In the genomic region with DNA sequence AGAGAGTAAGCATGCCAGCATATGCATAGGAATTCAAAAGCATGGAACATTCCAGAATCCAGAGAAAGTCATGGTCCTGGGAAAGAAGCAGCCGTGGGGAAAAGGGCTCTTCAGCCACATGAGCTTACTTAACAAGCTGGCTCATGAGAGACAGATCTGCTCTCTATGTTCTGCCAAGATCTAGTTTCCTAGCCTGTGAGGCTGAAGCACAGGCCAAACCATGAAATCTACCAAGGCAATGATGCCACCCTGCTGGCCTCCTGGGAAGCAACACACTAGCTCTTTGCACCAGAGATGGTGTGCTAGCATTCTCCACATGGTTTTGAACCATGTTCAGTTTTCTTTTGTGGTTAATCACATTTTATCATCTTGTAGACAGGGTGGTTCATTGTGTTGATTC, we compare ENCODE assay signal across 22 mouse cellular contexts.
DNase-seq lines count a peak whose midpoint lies in the region; TF ChIP-seq lines count a peak whose summit lies in the region.
"Had no signal": no experiment of that assay in that cellular context is flagged by ENCODE, and none has a peak within 500 bp of the region (broad histone marks: within the 10 kb centered on the region; RNA-seq: fewer than 3 reads in every experiment).

No protein-coding gene starts in this region.

- TF ChIP-seq CTCF in heart, adult 2 months (IDR thresholded peaks at IDR 0.05) = peak; percentile 48

- H3K27ac ChIP-seq in heart, adult 2 months = peak overlapping the region; percentile 40
- H3K27ac ChIP-seq: forebrain, embryonic 10.5 days; forebrain, embryonic 13.5 days; hindbrain, embryonic 10.5 days; hindbrain, embryonic 13.5 days; intestine, embryonic 15.5 days had no signal

- no peak overlapping the region for H3K4me3 ChIP-seq in heart, adult 2 months
- H3K4me3 ChIP-seq: forebrain, embryonic 10.5 days; forebrain, embryonic 13.5 days; hindbrain, embryonic 10.5 days; hindbrain, embryonic 13.5 days; intestine, embryonic 15.5 days had no signal

- H3K9ac ChIP-seq in heart, adult 2 months (ENCODE audit: low read depth, low read length) = no peak overlapping the region
- H3K9ac ChIP-seq: forebrain, embryonic 13.5 days; hindbrain, embryonic 13.5 days; intestine, embryonic 15.5 days had no signal

- TF ChIP-seq POLR2A in heart, adult 2 months (IDR thresholded peaks at IDR 0.05; ENCODE audit: insufficient read depth, low read depth, low read length) = no peak

- H3K79me2 ChIP-seq in heart, adult 2 months (replicated peaks; ENCODE audit: control insufficient read depth, insufficient read depth, low read length) = no peaks in the 10 kb centered on the region

- 41% methylated on average over 1 of the region's 1 CpGs for WGBS in heart, adult 2 months

- peak; percentile 62; the same call in 1 of the 2 replicates for TF ChIP-seq EP300 in heart, adult 2 months (IDR thresholded peaks at IDR 0.05; ENCODE audit: insufficient read depth, low read depth, low read length)

- DNase-seq in gastrocnemius, adult 18-20 months (ENCODE audit: low spot score) = peak; percentile 37
- DNase-seq in gastrocnemius, postnatal 4 days (ENCODE audit: low spot score in 2 of 2) = no peak
- peak in 1 of 2 experiments; percentile 39 for DNase-seq in heart, adult 2 months
- no peak for DNase-seq in heart, postnatal 14 days
- DNase-seq in adipocyte (ENCODE audit: low spot score) = peak; percentile 73
- peak; percentile 45 for DNase-seq in gastrocnemius, postnatal 25 days
- DNase-seq in neural tube, embryonic 10.5 days (ENCODE audit: extremely low spot score, low spot score) = no peak
- DNase-seq: adrenal gland, adult 2 months; B cell, adult 2 months; cerebellum, adult 18-20 months; cerebellum, adult 9-10 months; cerebellum, postnatal 14 days; kidney, adult 11 months; kidney, adult 8-10 months had no signal

- no peaks in the 10 kb centered on the region for H3K27me3 ChIP-seq in heart, adult 2 months (ENCODE audit: control insufficient read depth, insufficient read depth, low read length)
- H3K27me3 ChIP-seq: CH12.LX; forebrain, embryonic 13.5 days; hindbrain, embryonic 13.5 days; intestine, embryonic 15.5 days; Patski had no signal

- intact Hi-C loops in heart, adult 2 months (cut with DNase I) = no loop called here
- intact Hi-C loops in heart, postnatal 14 days (cut with DNase I) = no loop called here

- H3K36me3 ChIP-seq in heart, adult 2 months (ENCODE audit: control insufficient read depth, insufficient read depth, low read length) = no peaks in the 10 kb centered on the region
- H3K36me3 ChIP-seq: forebrain, embryonic 10.5 days; G1E; hindbrain, embryonic 10.5 days; hindbrain, embryonic 13.5 days; intestine, embryonic 15.5 days had no signal

- no peaks in the 10 kb centered on the region for H3K4me1 ChIP-seq in heart, adult 2 months (ENCODE audit: control insufficient read depth, insufficient read depth, low read length)
- H3K4me1 ChIP-seq: forebrain, embryonic 10.5 days; forebrain, embryonic 13.5 days; hindbrain, embryonic 10.5 days; hindbrain, embryonic 13.5 days; intestine, embryonic 15.5 days had no signal

Comparison
In these comparisons a context has a peak if more than half of its experiments do, and no peak if none do; other contexts are left out.
1. DNase-seq: peak in gastrocnemius, adult 18-20 months (single experiment), adipocyte (single experiment) and gastrocnemius, postnatal 25 days (single experiment); none in gastrocnemius, postnatal 4 days (0 of 2), heart, postnatal 14 days (0 of 2) and neural tube, embryonic 10.5 days (single experiment).